Mouse (Mus musculus): ENCODE results near the gene Npy1r. TPM values are rescaled to one million over a fixed set of nuclear protein-coding genes. Genes with fewer than 3 reads are reported as not detected.

Gene Npy1r
- polyA plus RNA-seq, 1 experiment from 2014 or later = 4.0 TPM

DNA sequence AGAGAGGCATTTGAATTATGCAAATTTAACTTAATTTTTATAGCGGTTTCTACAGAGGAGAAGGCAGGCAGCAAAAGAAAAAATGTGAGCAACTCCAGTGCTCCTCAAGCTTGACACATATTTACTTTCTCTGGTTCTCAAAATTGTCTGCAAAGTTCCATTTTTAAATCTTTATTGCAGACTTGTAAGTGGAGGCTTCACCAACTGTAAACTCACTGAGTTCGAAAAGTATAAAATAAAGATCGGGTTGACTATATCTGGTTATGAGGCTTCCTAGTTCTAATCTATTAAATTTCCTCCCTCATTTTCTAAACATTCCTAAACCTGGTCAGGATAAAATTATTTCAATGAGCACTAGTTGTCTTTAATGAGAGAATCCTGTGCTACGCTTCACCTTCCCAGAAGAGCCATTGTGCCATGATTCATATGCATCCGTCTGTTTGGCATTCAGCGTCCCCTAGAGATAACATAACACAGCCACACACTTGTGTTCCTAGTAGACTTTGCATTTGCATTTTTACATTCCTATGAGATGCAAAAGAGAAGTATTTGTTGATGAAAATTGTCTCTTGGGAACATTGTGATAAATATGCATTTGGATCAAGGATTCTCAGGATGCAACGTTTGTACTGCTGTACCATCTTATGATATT is 17.5 kb downstream of the Npy1r start:
- Histone ChIP-seq H3K9ac (ENCODE audit: low read length) (no peak overlapping the region), H3K27ac (ENCODE audit: low read length) (no peak overlapping the region), H3K4me3 (ENCODE audit: low read length) (no peak overlapping the region), H3K4me2 (ENCODE audit: low read depth, low read length) (no peak overlapping the region), H3K9me3 (replicated peaks; ENCODE audit: control insufficient read depth, low read length) (0 out of 2 replicates have a peak, but pooled peaks cover 2% of the 10 kb centered on the region), H3K27me3 (ENCODE audit: control insufficient read depth, insufficient read depth, low read length) (no peaks in the 10 kb centered on the region), H3K4me1 (ENCODE audit: control insufficient read depth, insufficient read depth, low read length) (no peaks in the 10 kb centered on the region), H3K36me3 (ENCODE audit: control insufficient read depth, insufficient read depth) (no peaks in the 10 kb centered on the region)
- 81% methylated on average over 7 of the region's 7 CpGs for WGBS
- ATAC-seq (replicated peaks; ENCODE audit: extremely low read depth, insufficient read depth, low FRiP score) = no peak

DNA sequence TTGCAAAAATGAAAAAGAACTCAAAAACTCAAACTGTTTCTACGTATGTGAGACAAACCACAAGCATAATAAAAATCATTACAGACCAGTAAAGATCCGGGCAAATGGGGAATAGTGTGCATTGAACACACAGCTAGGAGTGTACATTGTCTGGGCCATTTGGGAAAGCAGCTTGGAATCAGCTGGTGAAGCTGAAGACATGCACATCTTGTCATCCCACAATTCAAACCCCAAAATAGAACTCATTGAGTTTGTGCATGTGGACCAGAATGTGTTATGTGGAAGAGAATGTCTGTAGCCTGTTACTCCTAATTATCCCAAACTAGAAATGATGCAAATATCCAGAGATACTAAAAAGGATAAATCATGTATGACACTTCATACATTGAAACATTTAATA is 25.8 kb downstream of the Npy1r start:
- no peak overlapping the region for H3K9ac ChIP-seq (ENCODE audit: low read length)
- WGBS = 82% methylated on average over 2 of the region's 2 CpGs
- no peak overlapping the region for H3K4me3 ChIP-seq (ENCODE audit: low read length)
- no peak overlapping the region for H3K27ac ChIP-seq (ENCODE audit: low read length)
- H3K36me3 ChIP-seq (ENCODE audit: control insufficient read depth, insufficient read depth) = no peaks in the 10 kb centered on the region
- H3K4me2 ChIP-seq (ENCODE audit: low read depth, low read length) = no peak overlapping the region
- no peak for ATAC-seq (replicated peaks; ENCODE audit: extremely low read depth, insufficient read depth, low FRiP score)
- no peaks in the 10 kb centered on the region for H3K4me1 ChIP-seq (ENCODE audit: control insufficient read depth, insufficient read depth, low read length)
- H3K9me3 ChIP-seq (replicated peaks; ENCODE audit: control insufficient read depth, low read length) = no peaks in the 10 kb centered on the region
- H3K27me3 ChIP-seq (ENCODE audit: control insufficient read depth, insufficient read depth, low read length) = no peaks in the 10 kb centered on the region

DNA sequence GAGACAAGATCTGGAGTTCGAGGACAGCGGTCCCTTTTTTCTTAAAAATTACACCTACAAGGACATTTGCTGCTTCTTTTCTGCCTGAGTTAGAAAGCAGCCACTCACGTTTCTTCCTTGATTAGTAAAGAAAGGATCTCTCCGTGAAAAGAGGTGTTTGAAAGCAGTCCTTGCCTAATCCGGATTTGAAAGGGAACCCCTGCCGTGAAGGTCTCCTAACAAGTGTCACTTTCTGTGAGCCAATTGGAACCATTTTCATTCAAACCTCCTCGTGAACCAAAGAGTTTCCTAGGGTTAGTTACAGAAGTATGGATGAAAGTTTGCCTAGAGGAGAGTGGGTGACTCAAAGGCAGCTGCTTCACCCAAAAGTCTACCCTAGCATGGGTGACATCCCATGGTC is 32.5 kb downstream of the Npy1r start:
- H3K36me3 ChIP-seq (ENCODE audit: control insufficient read depth, insufficient read depth) = no peaks in the 10 kb centered on the region
- 40% methylated on average over 7 of the region's 7 CpGs for WGBS
- no peak for ATAC-seq (replicated peaks; ENCODE audit: extremely low read depth, insufficient read depth, low FRiP score)
- H3K9me3 ChIP-seq (replicated peaks; ENCODE audit: control insufficient read depth, low read length) = no peaks in the 10 kb centered on the region
- no peaks in the 10 kb centered on the region for H3K4me1 ChIP-seq (ENCODE audit: control insufficient read depth, insufficient read depth, low read length)
- no peak overlapping the region for H3K4me2 ChIP-seq (ENCODE audit: low read depth, low read length)
- H3K27ac ChIP-seq (ENCODE audit: low read length) = no peak overlapping the region
- no peaks in the 10 kb centered on the region for H3K27me3 ChIP-seq (ENCODE audit: control insufficient read depth, insufficient read depth, low read length)
- no peak overlapping the region for H3K9ac ChIP-seq (ENCODE audit: low read length)
- no peak overlapping the region for H3K4me3 ChIP-seq (ENCODE audit: low read length)

DNA sequence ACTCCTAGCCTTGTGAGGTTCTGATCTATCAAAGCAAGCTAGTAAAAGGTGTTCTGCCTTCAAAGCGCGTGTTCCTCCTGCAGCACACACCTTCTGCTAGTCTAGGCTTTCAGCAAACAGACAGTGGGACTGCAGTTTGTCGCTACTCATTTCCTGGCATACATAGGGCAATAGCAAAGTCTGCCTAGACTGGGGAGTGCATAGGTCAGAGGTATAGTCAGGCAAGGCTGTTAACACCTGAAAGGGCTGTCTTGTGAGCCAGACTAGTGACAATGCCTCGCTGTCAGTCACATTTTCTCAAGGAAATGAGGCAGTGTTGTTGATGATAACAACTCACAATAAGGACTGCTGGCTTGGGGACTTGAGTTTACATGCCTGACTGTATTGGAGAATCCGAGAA is 35.0 kb downstream of the Npy1r start:
- Histone ChIP-seq H3K4me3 (ENCODE audit: low read length) (no peak overlapping the region), H3K4me2 (ENCODE audit: low read depth, low read length) (no peak overlapping the region), H3K9ac (ENCODE audit: low read length) (no peak overlapping the region), H3K36me3 (ENCODE audit: control insufficient read depth, insufficient read depth) (no peaks in the 10 kb centered on the region), H3K27ac (ENCODE audit: low read length) (no peak overlapping the region), H3K4me1 (ENCODE audit: control insufficient read depth, insufficient read depth, low read length) (no peaks in the 10 kb centered on the region), H3K27me3 (ENCODE audit: control insufficient read depth, insufficient read depth, low read length) (no peaks in the 10 kb centered on the region), H3K9me3 (replicated peaks; ENCODE audit: control insufficient read depth, low read length) (no peaks in the 10 kb centered on the region)
- 47% methylated on average over 5 of the region's 5 CpGs for WGBS
- no peak for ATAC-seq (replicated peaks; ENCODE audit: extremely low read depth, insufficient read depth, low FRiP score)

DNA sequence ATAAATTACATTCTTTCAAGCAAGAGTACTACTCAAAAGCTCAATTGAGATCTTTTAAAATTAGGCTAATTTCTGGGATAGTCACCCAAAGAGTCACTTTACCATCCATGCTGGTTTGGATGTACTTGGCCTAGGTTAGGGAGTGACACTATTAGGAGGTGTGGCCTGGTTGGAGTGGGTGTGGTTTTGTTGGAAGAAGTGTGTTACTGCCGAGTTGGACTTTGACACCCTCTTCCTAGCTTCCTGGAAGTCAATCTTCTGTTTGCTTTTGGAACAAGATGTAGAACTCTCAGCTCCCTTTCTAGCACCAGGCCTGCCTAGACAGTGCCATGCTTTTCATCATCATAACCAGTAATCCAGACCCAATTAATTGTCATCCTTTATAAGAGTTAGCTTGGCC is 45.4 kb downstream of the Npy1r start:
- Histone ChIP-seq H3K4me2 (ENCODE audit: low read depth, low read length) (no peak overlapping the region), H3K4me3 (ENCODE audit: low read length) (no peak overlapping the region), H3K9ac (ENCODE audit: low read length) (no peak overlapping the region), H3K9me3 (replicated peaks; ENCODE audit: control insufficient read depth, low read length) (no peaks in the 10 kb centered on the region), H3K27me3 (ENCODE audit: control insufficient read depth, insufficient read depth, low read length) (no peaks in the 10 kb centered on the region), H3K27ac (ENCODE audit: low read length) (no peak overlapping the region), H3K36me3 (ENCODE audit: control insufficient read depth, insufficient read depth) (no peaks in the 10 kb centered on the region), H3K4me1 (ENCODE audit: control insufficient read depth, insufficient read depth, low read length) (no peaks in the 10 kb centered on the region)
- 58% methylated on average over 1 of the region's 1 CpGs for WGBS
- ATAC-seq (replicated peaks; ENCODE audit: extremely low read depth, insufficient read depth, low FRiP score) = no peak

DNA sequence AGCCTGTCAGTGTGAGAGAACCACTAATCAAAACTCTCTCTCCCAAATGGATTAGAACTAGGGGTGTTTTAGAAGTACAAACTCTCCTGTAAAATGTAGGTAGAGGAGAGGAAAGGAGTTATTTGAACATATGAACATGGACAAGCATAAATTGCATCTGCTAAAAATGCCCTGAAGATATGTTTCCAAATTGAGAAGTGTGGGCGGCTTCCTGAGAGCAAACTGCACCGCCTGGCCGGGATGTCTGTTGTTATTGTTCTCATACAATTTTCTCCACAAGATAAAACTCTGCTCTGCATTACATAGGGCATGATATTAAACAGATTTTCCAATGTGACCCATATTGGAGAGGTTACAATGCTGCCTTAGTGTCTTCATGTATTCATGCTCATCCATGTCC is 48.6 kb downstream of the Npy1r start:
- ATAC-seq (replicated peaks; ENCODE audit: extremely low read depth, insufficient read depth, low FRiP score) = no peak
- H3K4me3 ChIP-seq (ENCODE audit: low read length) = no peak overlapping the region
- H3K36me3 ChIP-seq (ENCODE audit: control insufficient read depth, insufficient read depth) = no peaks in the 10 kb centered on the region
- H3K27me3 ChIP-seq (ENCODE audit: control insufficient read depth, insufficient read depth, low read length) = no peaks in the 10 kb centered on the region
- no peak overlapping the region for H3K4me2 ChIP-seq (ENCODE audit: low read depth, low read length)
- H3K27ac ChIP-seq (ENCODE audit: low read length) = no peak overlapping the region
- 78% methylated on average over 3 of the region's 3 CpGs for WGBS
- no peak overlapping the region for H3K9ac ChIP-seq (ENCODE audit: low read length)
- no peaks in the 10 kb centered on the region for H3K9me3 ChIP-seq (replicated peaks; ENCODE audit: control insufficient read depth, low read length)
- H3K4me1 ChIP-seq (ENCODE audit: control insufficient read depth, insufficient read depth, low read length) = no peaks in the 10 kb centered on the region

DNA sequence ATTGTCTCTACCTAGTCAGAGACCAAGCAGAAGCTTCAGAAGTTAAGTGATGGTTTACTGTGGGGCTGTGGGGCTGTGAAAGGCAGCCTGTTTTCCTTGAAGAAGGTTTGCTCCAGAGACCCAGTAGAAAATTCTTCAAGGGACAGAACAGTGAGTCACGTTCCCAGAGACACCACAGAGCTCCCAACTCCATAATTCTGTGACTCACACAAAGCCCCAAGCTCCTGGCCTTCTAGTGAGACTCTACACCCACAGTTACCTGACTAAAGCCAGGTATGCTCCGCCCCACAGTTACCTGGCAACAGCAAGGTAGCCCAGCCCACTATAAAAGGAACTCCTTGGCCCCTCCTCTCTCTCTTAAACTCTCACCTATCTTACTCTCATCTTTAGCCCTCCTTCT is 54.6 kb downstream of the Npy1r start:
- Histone ChIP-seq H3K27me3 (ENCODE audit: control insufficient read depth, insufficient read depth, low read length) (no peaks in the 10 kb centered on the region), H3K9me3 (replicated peaks; ENCODE audit: control insufficient read depth, low read length) (no peaks in the 10 kb centered on the region), H3K27ac (ENCODE audit: low read length) (no peak overlapping the region), H3K9ac (ENCODE audit: low read length) (no peak overlapping the region), H3K4me3 (ENCODE audit: low read length) (no peak overlapping the region), H3K4me2 (ENCODE audit: low read depth, low read length) (no peak overlapping the region), H3K4me1 (ENCODE audit: control insufficient read depth, insufficient read depth, low read length) (no peaks in the 10 kb centered on the region), H3K36me3 (ENCODE audit: control insufficient read depth, insufficient read depth) (no peaks in the 10 kb centered on the region)
- no peak for ATAC-seq (replicated peaks; ENCODE audit: extremely low read depth, insufficient read depth, low FRiP score)
- WGBS = 67% methylated on average over 2 of the region's 2 CpGs

DNA sequence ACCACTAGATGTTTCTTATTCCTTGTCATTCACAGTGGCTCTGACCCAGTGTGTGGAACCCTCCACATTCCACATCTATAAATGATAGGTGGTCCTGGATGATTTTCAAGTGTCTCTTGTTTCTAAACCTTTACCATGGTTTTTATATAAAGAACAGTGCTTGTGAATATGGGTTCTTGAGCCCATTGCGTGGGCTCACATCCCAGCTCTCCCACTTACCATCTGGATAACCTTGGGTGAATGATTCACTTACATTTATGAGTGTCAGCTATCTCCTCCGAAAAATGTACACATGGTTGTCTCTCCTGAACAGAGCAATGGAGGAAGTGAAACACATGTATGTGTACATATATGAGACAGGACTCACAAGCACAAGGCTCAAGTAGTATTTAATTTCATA is 59.2 kb downstream of the Npy1r start:
- Histone ChIP-seq H3K36me3 (ENCODE audit: control insufficient read depth, insufficient read depth) (no peaks in the 10 kb centered on the region), H3K4me1 (ENCODE audit: control insufficient read depth, insufficient read depth, low read length) (peaks cover 8% of the 10 kb centered on the region), H3K9me3 (replicated peaks; ENCODE audit: control insufficient read depth, low read length) (no peaks in the 10 kb centered on the region), H3K4me3 (ENCODE audit: low read length) (no peak overlapping the region), H3K27ac (ENCODE audit: low read length) (no peak overlapping the region), H3K4me2 (ENCODE audit: low read depth, low read length) (no peak overlapping the region), H3K27me3 (ENCODE audit: control insufficient read depth, insufficient read depth, low read length) (no peaks in the 10 kb centered on the region), H3K9ac (ENCODE audit: low read length) (no peak overlapping the region)
- WGBS = 88% methylated on average over 2 of the region's 2 CpGs
- ATAC-seq (replicated peaks; ENCODE audit: extremely low read depth, insufficient read depth, low FRiP score) = no peak
